Mouse (Mus musculus) CH12.LX (cell line): ENCODE measurements around the gene Pde4d. TPM values are rescaled to one million over a fixed set of nuclear protein-coding genes. Genes with fewer than 3 reads are reported as not detected.

ENCODE experiments used
- DNase-seq: peaks from one replicate; pipeline ENCODE4 v3.0.0-alpha.2; 2013; ENCODE audit errors: extremely low read depth
- H3K27ac ChIP-seq: 2 replicates; pipeline ENCODE4 v1.5.1; 2012; ENCODE audit warnings: low read depth, mild to moderate bottlenecking, control low read depth, moderate library complexity; ENCODE audit not compliant: insufficient read depth
- H3K27me3 ChIP-seq: replicated peaks from 2 replicates; pipeline ENCODE3; 2012; ENCODE audit warnings: inconsistent platforms
- H3K36me3 ChIP-seq, 2 experiments: replicated peaks in 1 of 2; 2 replicates each; pipeline versions ENCODE3 to v1.6.1; 2012; ENCODE audit warnings: inconsistent platforms in 1 of 2, low read length in 1 of 2, mild to moderate bottlenecking in 1 of 2, mixed read lengths in 1 of 2, moderate library complexity in 1 of 2; ENCODE audit not compliant: control insufficient read depth in 1 of 2, insufficient read depth in 1 of 2
- H3K4me1 ChIP-seq, 2 experiments: 2 replicates each; pipeline ENCODE4 v1.6.1; 2012; ENCODE audit warnings: inconsistent platforms in 1 of 2, moderate library complexity in 1 of 2; ENCODE audit not compliant: insufficient read depth in 2 of 2, control insufficient read depth in 1 of 2
- H3K4me2 ChIP-seq: 2 replicates; pipeline ENCODE4 v1.6.1; 2012; ENCODE audit warnings: low read depth, mild to moderate bottlenecking, control low read depth; ENCODE audit not compliant: poor library complexity, insufficient read depth, severe bottlenecking
- H3K4me3 ChIP-seq, 3 experiments: fragments of 150-350 bp in 1 of 3; sonication (generic) in 1 of 3; replicated peaks in 1 of 3; 2 replicates each; pipeline versions ENCODE3 to v1.5.1; 2011 to 2012; ENCODE audit warnings: low read depth in 2 of 3, low read length in 2 of 3, mild to moderate bottlenecking in 2 of 3, moderate library complexity in 2 of 3, control low read depth in 1 of 3, improper control_type of control experiment in 1 of 3, inconsistent platforms in 1 of 3, mixed read lengths in 1 of 3; ENCODE audit not compliant: poor library complexity in 1 of 3
- H3K79me2 ChIP-seq: replicated peaks from 2 replicates; pipeline ENCODE4 v1.6.1; 2012; ENCODE audit warnings: mild to moderate bottlenecking, moderate library complexity; ENCODE audit not compliant: control insufficient read depth, poor library complexity, insufficient read depth, severe bottlenecking; ENCODE audit errors: extremely low read depth
- H3K9ac ChIP-seq: 2 replicates; pipeline ENCODE4 v1.6.1; 2012; ENCODE audit warnings: low read depth, mild to moderate bottlenecking, control low read depth, moderate library complexity; ENCODE audit not compliant: insufficient read depth
- H3K9me3 ChIP-seq: replicated peaks from 2 replicates; pipeline ENCODE3; 2012; ENCODE audit warnings: low read length, inconsistent platforms, mixed read lengths
- BHLHE40 ChIP-seq: IDR thresholded peaks from 2 replicates; pipeline ENCODE4 v1.6.1; 2011; ENCODE audit warnings: mild to moderate bottlenecking, low read depth, low read length, improper control_type of control experiment
- CHD1 ChIP-seq: IDR thresholded peaks from 2 replicates; pipeline ENCODE4 v1.6.1; 2012; ENCODE audit warnings: low read depth, low read length, improper control_type of control experiment, inconsistent platforms
- CHD2 ChIP-seq: IDR thresholded peaks from 2 replicates; pipeline ENCODE4 v1.6.1; 2011; ENCODE audit warnings: low read length, improper control_type of control experiment
- CTCF ChIP-seq, 2 experiments: IDR thresholded peaks in 1 of 2; conservative IDR thresholded peaks in 1 of 2; 2 replicates each; pipeline ENCODE4 v1.5.1; 2011 to 2012; ENCODE audit warnings: low read depth in 2 of 2, low read length in 2 of 2, improper control_type of control experiment in 1 of 2, inconsistent platforms in 1 of 2, mild to moderate bottlenecking in 1 of 2, moderate library complexity in 1 of 2
- E2F4 ChIP-seq: IDR thresholded peaks from 2 replicates; pipeline ENCODE4 v1.6.1; 2011; ENCODE audit warnings: low read depth, low read length, improper control_type of control experiment; ENCODE audit not compliant: insufficient replicate concordance
- HCFC1 ChIP-seq: IDR thresholded peaks from 2 replicates; pipeline ENCODE4 v1.6.1; 2012; ENCODE audit warnings: low read depth, mild to moderate bottlenecking, inconsistent platforms, low read length, improper control_type of control experiment
- IRF4 ChIP-seq: IDR thresholded peaks from 2 replicates; pipeline ENCODE4 v1.6.1; 2014; ENCODE audit warnings: low read depth, mild to moderate bottlenecking, inconsistent platforms, low read length, improper control_type of control experiment
- JUN ChIP-seq: IDR thresholded peaks from 2 replicates; pipeline ENCODE4 v1.6.1; 2011; ENCODE audit warnings: low read depth, mild to moderate bottlenecking, low read length, improper control_type of control experiment, moderate library complexity; ENCODE audit not compliant: insufficient read depth
- JUND ChIP-seq: conservative IDR thresholded peaks from 2 replicates; pipeline ENCODE4 v1.6.1; 2011; ENCODE audit warnings: low read depth, low read length, improper control_type of control experiment
- KAT2A ChIP-seq: IDR thresholded peaks from 2 replicates; pipeline ENCODE4 v1.6.1; 2012; ENCODE audit warnings: low read length, improper control_type of control experiment, inconsistent platforms; ENCODE audit not compliant: insufficient replicate concordance
- MAX ChIP-seq: IDR thresholded peaks from 2 replicates; pipeline ENCODE4 v1.6.1; 2011; ENCODE audit warnings: low read length, improper control_type of control experiment
- MAZ ChIP-seq: IDR thresholded peaks from 2 replicates; pipeline ENCODE4 v1.6.1; 2012; ENCODE audit warnings: low read depth, mild to moderate bottlenecking, inconsistent platforms, low read length, improper control_type of control experiment, moderate library complexity
- MXI1 ChIP-seq: IDR thresholded peaks from 2 replicates; pipeline ENCODE4 v1.6.1; 2011; ENCODE audit warnings: mild to moderate bottlenecking, low read depth, low read length, improper control_type of control experiment
- NELFE ChIP-seq: IDR thresholded peaks from 2 replicates; pipeline ENCODE4 v1.6.1; 2011; ENCODE audit warnings: low read depth, low read length, improper control_type of control experiment
- PAX5 ChIP-seq: IDR thresholded peaks from 2 replicates; pipeline ENCODE4 v1.6.1; 2012; ENCODE audit warnings: low read length, inconsistent platforms, mixed read lengths
- POLR2A ChIP-seq: IDR thresholded peaks from 2 replicates; pipeline ENCODE4 v1.6.1; 2011; ENCODE audit warnings: low read depth, mild to moderate bottlenecking, improper control_type of control experiment, low read length
- RAD21 ChIP-seq: IDR thresholded peaks from 2 replicates; pipeline ENCODE4 v1.6.1; 2011; ENCODE audit warnings: low read depth, mild to moderate bottlenecking, low read length, improper control_type of control experiment, moderate library complexity
- RCOR1 ChIP-seq: conservative IDR thresholded peaks from 2 replicates; pipeline ENCODE4 v1.6.1; 2012; ENCODE audit warnings: low read depth, mild to moderate bottlenecking, inconsistent platforms, low read length, improper control_type of control experiment
- SIN3A ChIP-seq: IDR thresholded peaks from 2 replicates; pipeline ENCODE4 v1.6.1; 2012; ENCODE audit warnings: low read length, improper control_type of control experiment, inconsistent platforms
- SMC3 ChIP-seq: IDR thresholded peaks from 2 replicates; pipeline ENCODE4 v1.6.1; 2011; ENCODE audit warnings: low read depth, low read length, improper control_type of control experiment
- TCF12 ChIP-seq: IDR thresholded peaks from 2 replicates; pipeline ENCODE4 v1.6.1; 2014; ENCODE audit warnings: low read depth, mild to moderate bottlenecking, inconsistent platforms, low read length, improper control_type of control experiment
- USF1 ChIP-seq: IDR thresholded peaks from 2 replicates; pipeline ENCODE4 v1.6.1; 2014; ENCODE audit warnings: low read depth, mild to moderate bottlenecking, inconsistent platforms, low read length, improper control_type of control experiment
- USF2 ChIP-seq: conservative IDR thresholded peaks from 2 replicates; pipeline ENCODE4 v1.6.1; 2011; ENCODE audit warnings: low read depth, low read length, improper control_type of control experiment
- ZC3H11A ChIP-seq: IDR thresholded peaks from 2 replicates; pipeline ENCODE4 v1.6.1; 2012; ENCODE audit warnings: low read depth, mild to moderate bottlenecking, inconsistent platforms, low read length, improper control_type of control experiment
- ZNF384 ChIP-seq: IDR thresholded peaks from 2 replicates; pipeline ENCODE4 v1.6.1; 2012; ENCODE audit warnings: low read depth, low read length, improper control_type of control experiment, inconsistent platforms
- dilution Hi-C: fragments of 300-500 bp; cut with MboI; formaldehyde crosslinking; loops from 2 replicates; pipeline ENCODE4 v1.14.3; 2020; ENCODE audit warnings: low sequenced_read_pairs; ENCODE audit not compliant: extremely low pct_unique_long_range_greater_than_20kb, extremely low pct_ligation_motif_present
- in situ Hi-C: fragments of 300-500 bp; cut with MboI; formaldehyde crosslinking; loops from 3 replicates; pipeline ENCODE4 v1.14.3; 2019; ENCODE audit warnings: low sequenced_read_pairs, low pct_ligation_motif_present, low pct_unique_long_range_greater_than_20kb, mixed read lengths
- polyA plus RNA-seq: library from polyadenylated mRNA; unstranded; fragments of >175 nt; gene quantifications from 2 replicates; pipeline ENCODE4 v1.2.1, GENCODE M21; 2012; ENCODE audit warnings: low read depth; ENCODE audit not compliant: insufficient read length
- total RNA-seq, 2 experiments: library from RNA; depleted of rRNA; stranded (reverse); fragments of 300-350 nt in 1 of 2; fragments of >200 nt in 1 of 2; gene quantifications; 2 replicates each; pipeline ENCODE4 v1.2.3; 2012 to 2014

Pde4d gene
- total and polyA plus RNA-seq, 3 experiments: not detected

DNA sequence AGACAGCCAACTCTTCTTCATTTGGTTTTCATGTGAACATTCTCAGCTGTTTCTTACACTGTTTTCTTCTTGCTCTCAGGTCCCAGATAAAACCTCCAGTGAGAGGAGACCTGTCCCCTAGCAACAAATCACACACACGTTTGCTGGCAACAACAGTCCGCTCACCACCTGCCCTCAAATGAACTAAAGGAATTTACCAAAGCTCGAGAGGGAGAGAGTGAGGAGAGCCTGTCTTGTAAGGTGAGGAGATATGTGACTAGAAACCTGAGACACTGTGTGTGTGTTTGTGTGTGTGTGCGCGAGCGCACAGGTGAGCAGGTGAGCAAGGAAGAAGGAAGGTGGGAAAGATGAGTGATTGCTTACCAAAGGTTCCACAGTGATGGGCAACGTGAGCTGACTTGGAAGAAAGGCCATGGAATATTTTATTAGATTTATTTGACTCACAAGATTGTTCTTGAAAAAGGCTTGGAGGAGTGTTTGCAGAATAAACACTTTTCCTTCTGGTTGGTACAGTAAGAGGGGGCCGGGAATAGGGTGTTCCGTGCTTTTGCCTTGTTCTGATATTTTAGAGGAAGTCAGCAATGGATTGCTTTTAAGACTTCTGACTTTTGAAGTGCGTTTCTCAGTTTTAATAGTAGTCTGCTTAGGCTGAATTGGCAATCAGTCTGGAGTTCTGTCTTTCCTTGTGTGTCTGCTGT lies 204.4 kb downstream of the Pde4d start:
- DNase-seq: no peak
- Histone ChIP-seq H3K36me3 (no peaks in the 10 kb centered on the region), H3K4me2 (no peak overlapping the region), H3K4me3 (no peak overlapping the region), H3K9ac (no peak overlapping the region), H3K27ac (no peak overlapping the region), H3K9me3 (no peaks in the 10 kb centered on the region), H3K4me1 (no peaks in the 10 kb centered on the region), H3K79me2 (no peaks in the 10 kb centered on the region), H3K27me3 (no peaks in the 10 kb centered on the region)
- dilution Hi-C loops: no loop called here
- in situ Hi-C loops: no loop called here
- TF ChIP-seq JUN: no peak
- TF ChIP-seq TCF12: no peak
- no peak for TF ChIP-seq KAT2A
- TF ChIP-seq SIN3A: no peak
- no peak for TF ChIP-seq NELFE
- no peak for TF ChIP-seq POLR2A
- no peak for TF ChIP-seq CTCF (conservative IDR thresholded peaks at IDR 0.05 in 1 of 2, IDR thresholded peaks at IDR 0.05 in 1 of 2; ENCODE audit: low read depth in 2 of 2, low read length in 2 of 2)
- no peak for TF ChIP-seq CHD1
- no peak for TF ChIP-seq ZC3H11A
- TF ChIP-seq USF2: no peak
- no peak for TF ChIP-seq E2F4
- no peak for TF ChIP-seq ZNF384
- no peak for TF ChIP-seq USF1
- no peak for TF ChIP-seq CHD2
- TF ChIP-seq RAD21: no peak
- TF ChIP-seq HCFC1: no peak
- TF ChIP-seq PAX5: no peak
- no peak for TF ChIP-seq JUND

- H3K27ac ChIP-seq: no peak overlapping the region
- H3K4me1 ChIP-seq: peaks cover 0 to 4% of the 10 kb centered on the region in 2 experiments; a peak in 2 of 4 replicates
- H3K9ac ChIP-seq: no peak overlapping the region
- H3K4me3 ChIP-seq: no peak overlapping the region
- no peak for DNase-seq
- no peaks in the 10 kb centered on the region for H3K27me3 ChIP-seq
- no peaks in the 10 kb centered on the region for H3K79me2 ChIP-seq
- no peak overlapping the region for H3K4me2 ChIP-seq
- no peaks in the 10 kb centered on the region for H3K36me3 ChIP-seq
- H3K9me3 ChIP-seq: no peaks in the 10 kb centered on the region
- dilution Hi-C loops: no loop called here
- TF ChIP-seq MAZ (no peak), POLR2A (no peak), USF2 (no peak), BHLHE40 (no peak), CHD2 (no peak), ZC3H11A (no peak), MXI1 (no peak), MAX (no peak), SMC3 (no peak), ZNF384 (no peak), IRF4 (no peak), RCOR1 (no peak)
- in situ Hi-C loops: no loop called here
Observed at GRCm38 (mm10) chr13:108666579-108666978, 216.8 kb downstream of the Pde4d start.
